ENCODE assay signal across 8 mouse cellular contexts in genomic region chr17:56074827-56075208, GRCm38 (mm10). TPM values are rescaled to one million over a fixed set of nuclear protein-coding genes. Genes with fewer than 3 reads are reported as not detected.
A peak's percentile ranks its signal among the peaks of the same experiment; 100 is the strongest.
DNase-seq lines count a peak whose midpoint lies in the region; ATAC-seq lines count a peak whose summit lies in the region.

Ubxn6 (minus strand) TSS chr17:56075028.

- peak within 1 kb of the TSS; percentile 78 for H3K9ac ChIP-seq in hindbrain, embryonic 12.5 days

- H3K4me1 ChIP-seq in hindbrain, embryonic 12.5 days = peaks cover 16% of the 10 kb centered on the region

- peak within 1 kb of the TSS; percentile 82 for H3K4me2 ChIP-seq in hindbrain, embryonic 12.5 days (replicated peaks)

- DNase-seq in Muller cell, postnatal 12 days (ENCODE audit: inconsistent ontology term) = peak; percentile 98
- DNase-seq in cerebellum, adult 9-11 months = peak; percentile 96
- DNase-seq in frontal cortex, postnatal 10 days (ENCODE audit: low spot score in 2 of 2) = peak; percentile 96 to 97
- peak; percentile 96 to 97 for DNase-seq in layer of hippocampus, postnatal 14 days (ENCODE audit: low spot score in 2 of 2)
- DNase-seq in lung, postnatal 14 days = peak; percentile 98
- peak; percentile 88 for DNase-seq in retina, adult 2 months (ENCODE audit: low read depth, low spot score)
- DNase-seq in thymus, postnatal 36 days = peak; percentile 96 to 98

- peaks cover 32% of the 10 kb centered on the region for H3K36me3 ChIP-seq in hindbrain, embryonic 12.5 days

- ATAC-seq in hindbrain, embryonic 12.5 days (ENCODE audit: low FRiP score) = peak; percentile 54

- no peaks in the 10 kb centered on the region for H3K9me3 ChIP-seq in hindbrain, embryonic 12.5 days (replicated peaks)

- WGBS in hindbrain, embryonic 12.5 days = under 1% methylated on average over 35 of the region's 35 CpGs

- peak within 1 kb of the TSS; percentile 84 for H3K4me3 ChIP-seq in hindbrain, embryonic 12.5 days

- no peaks in the 10 kb centered on the region for H3K27me3 ChIP-seq in hindbrain, embryonic 12.5 days

- peak within 1 kb of the TSS; percentile 93 for H3K27ac ChIP-seq in hindbrain, embryonic 12.5 days

RNA-seq across cellular contexts. Expression of gene Ubxn6, which starts in this region (rescaled TPM):
- 62.4 and 64.5 TPM in 2 replicates for polyA plus RNA-seq in hindbrain, embryonic 12.5 days (2016; fragmentation: Nextera tagmentation; extraction: Ambion mirVana)
- total RNA-seq in layer of hippocampus, postnatal 14 days (2021) = 10 to 100 TPM; 64.4 to 72.8 TPM

Comparison
In these comparisons a context has a peak if more than half of its experiments do, and no peak if none do; other contexts are left out.
1. Peak in every context shown above with its lines: DNase-seq, ATAC-seq, H3K4me3 ChIP-seq and H3K27ac ChIP-seq.